Mouse (Mus musculus): Measurements from ENCODE around the gene Tmem18. TPM values are rescaled to one million over a fixed set of nuclear protein-coding genes. Genes with fewer than 3 reads are reported as not detected.

Tmem18 gene
- total RNA-seq, 2 experiments from 2014 or later: 6.8 to 10.0 TPM

Small RNA genes within 50 kb of the gene (microRNA-seq; reads per million reads assigned to microRNA genes)
- 0 reads per million in 2 experiments for gene Gm25243 (ENCODE audit: borderline number of aligned reads in 2 of 2)

Other genes with a start within 250 kb of the Tmem18 start
- 1 to 10 TPM in 1 of 2 experiments, under 1 TPM in 1; 0.27 to 1.3 TPM for gene Sntg2, start 211.1 kb upstream of the Tmem18 start, total RNA-seq (2021)